Mouse (Mus musculus): ENCODE data around the gene Zmat5. TPM values are rescaled to one million over a fixed set of nuclear protein-coding genes. Genes with fewer than 3 reads are reported as not detected.

Gene Zmat5
- polyA plus RNA-seq, 1 experiment = 41.5 TPM

- Histone ChIP-seq H3K79me3 (ENCODE audit: low read depth) (no peaks in the 10 kb centered on the region), H3K4me3 (ENCODE audit: insufficient read depth, poor library complexity, severe bottlenecking) (no peak overlapping the region), H3K79me2 (ENCODE audit: control insufficient read depth, insufficient read depth) (no peaks in the 10 kb centered on the region), H3ac (ENCODE audit: control insufficient read depth, insufficient read length, low read depth) (no peak overlapping the region), H3K36me3 (ENCODE audit: control insufficient read depth, insufficient read depth) (no peaks in the 10 kb centered on the region), H3K27me3 (ENCODE audit: control insufficient read depth, insufficient read depth, insufficient read length) (no peaks in the 10 kb centered on the region)
- no peak for TF ChIP-seq FOSL1 (IDR thresholded peaks at IDR 0.05; ENCODE audit: insufficient read depth, low read length, poor library complexity, severe bottlenecking)
- TF ChIP-seq MAX (IDR thresholded peaks at IDR 0.05) = no peak
- no peak for TF ChIP-seq CEBPB (IDR thresholded peaks at IDR 0.05; ENCODE audit: low read depth)
- no peak for TF ChIP-seq MYOD1 (IDR thresholded peaks at IDR 0.05; ENCODE audit: control insufficient read depth, insufficient read length, low read depth)
- no peak for TF ChIP-seq USF1 (IDR thresholded peaks at IDR 0.05; ENCODE audit: low read depth)
- TF ChIP-seq MYOG (IDR thresholded peaks at IDR 0.05; ENCODE audit: control insufficient read depth, extremely low read depth, insufficient read length) = no peak
- no peak for TF ChIP-seq CTCF (IDR thresholded peaks at IDR 0.05; ENCODE audit: control insufficient read depth, insufficient read depth, insufficient read length)
These were observed 27.3 kb downstream of the Zmat5 start for GRCm38 (mm10) chr11:4731781-4732180.

GRCm38 (mm10) chr11:4734179-4734578 is 29.7 kb downstream of the Zmat5 start:
- Histone ChIP-seq H3K79me3 (ENCODE audit: low read depth) (no peaks in the 10 kb centered on the region), H3ac (ENCODE audit: control insufficient read depth, insufficient read length, low read depth) (no peak overlapping the region), H3K36me3 (ENCODE audit: control insufficient read depth, insufficient read depth) (no peaks in the 10 kb centered on the region), H3K4me3 (ENCODE audit: insufficient read depth, poor library complexity, severe bottlenecking) (no peak overlapping the region), H3K79me2 (ENCODE audit: control insufficient read depth, insufficient read depth) (no peaks in the 10 kb centered on the region), H3K27me3 (ENCODE audit: control insufficient read depth, insufficient read depth, insufficient read length) (no peaks in the 10 kb centered on the region)
- no peak for TF ChIP-seq CEBPB (IDR thresholded peaks at IDR 0.05; ENCODE audit: low read depth)
- no peak for TF ChIP-seq MYOD1 (IDR thresholded peaks at IDR 0.05; ENCODE audit: control insufficient read depth, insufficient read length, low read depth)

DNA sequence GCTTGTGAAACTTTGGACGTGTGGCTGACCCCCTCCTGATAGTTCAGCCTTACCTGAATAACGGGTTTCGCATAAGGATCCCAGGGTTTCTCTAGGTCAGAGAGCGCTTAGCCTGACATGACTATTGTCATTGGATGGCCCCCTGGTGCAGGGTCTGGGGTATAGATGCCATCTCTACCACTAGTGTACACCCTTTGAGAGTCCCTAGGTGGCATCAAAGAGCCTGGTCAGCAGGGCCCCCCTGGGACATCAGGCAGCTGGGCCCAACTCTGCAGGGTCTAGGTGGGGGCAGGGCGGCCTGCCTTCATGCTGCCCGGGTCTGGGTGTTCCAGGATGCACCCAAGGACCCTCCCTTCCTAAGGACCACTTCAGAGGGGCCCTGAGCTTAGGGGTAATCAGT is 31.9 kb downstream of the Zmat5 start:
- H3ac ChIP-seq (ENCODE audit: control insufficient read depth, insufficient read length, low read depth) = no peak overlapping the region
- no peak overlapping the region for H3K4me3 ChIP-seq (ENCODE audit: insufficient read depth, poor library complexity, severe bottlenecking)
- no peaks in the 10 kb centered on the region for H3K79me3 ChIP-seq (ENCODE audit: low read depth)
- H3K27me3 ChIP-seq (ENCODE audit: control insufficient read depth, insufficient read depth, insufficient read length) = peaks cover 8% of the 10 kb centered on the region
- TF ChIP-seq CTCF (IDR thresholded peaks at IDR 0.05; ENCODE audit: control insufficient read depth, insufficient read depth, insufficient read length) (no peak), MAX (IDR thresholded peaks at IDR 0.05) (no peak), MYOG (IDR thresholded peaks at IDR 0.05; ENCODE audit: control insufficient read depth, extremely low read depth, insufficient read length) (no peak), CEBPB (IDR thresholded peaks at IDR 0.05; ENCODE audit: low read depth) (no peak), USF1 (IDR thresholded peaks at IDR 0.05; ENCODE audit: low read depth) (no peak), MYOD1 (IDR thresholded peaks at IDR 0.05; ENCODE audit: control insufficient read depth, insufficient read length, low read depth) (no peak), FOSL1 (IDR thresholded peaks at IDR 0.05; ENCODE audit: insufficient read depth, low read length, poor library complexity, severe bottlenecking) (no peak)
- H3K36me3 ChIP-seq (ENCODE audit: control insufficient read depth, insufficient read depth) = no peaks in the 10 kb centered on the region
- no peaks in the 10 kb centered on the region for H3K79me2 ChIP-seq (ENCODE audit: control insufficient read depth, insufficient read depth)

DNA sequence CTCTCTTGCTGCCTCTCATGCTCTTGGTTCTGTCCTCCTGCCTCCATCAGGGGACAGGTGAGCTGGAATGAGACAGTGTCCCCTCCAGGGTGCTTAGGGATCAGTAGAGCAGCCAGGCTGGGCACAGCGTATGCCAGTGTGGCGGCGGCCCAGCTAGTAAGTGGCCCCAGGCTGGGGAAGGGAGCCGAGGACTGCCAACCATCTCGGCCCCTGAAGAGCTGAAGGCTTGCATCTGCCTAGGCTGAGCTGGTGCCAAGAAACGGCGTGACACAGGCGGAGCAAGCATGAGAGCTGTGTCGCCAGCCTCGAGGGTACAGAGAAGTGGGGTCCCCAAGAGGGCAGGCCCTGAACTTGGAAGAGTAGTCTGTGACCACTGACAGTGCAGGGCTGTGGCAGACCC is 33.2 kb downstream of the Zmat5 start:
- no peaks in the 10 kb centered on the region for H3K36me3 ChIP-seq (ENCODE audit: control insufficient read depth, insufficient read depth)
- H3K4me3 ChIP-seq (ENCODE audit: insufficient read depth, poor library complexity, severe bottlenecking) = no peak overlapping the region
- no peaks in the 10 kb centered on the region for H3K79me3 ChIP-seq (ENCODE audit: low read depth)
- H3K79me2 ChIP-seq (ENCODE audit: control insufficient read depth, insufficient read depth) = no peaks in the 10 kb centered on the region
- no peak overlapping the region for H3ac ChIP-seq (ENCODE audit: control insufficient read depth, insufficient read length, low read depth)
- TF ChIP-seq MYOG (IDR thresholded peaks at IDR 0.05; ENCODE audit: control insufficient read depth, extremely low read depth, insufficient read length) = no peak
- TF ChIP-seq FOSL1 (IDR thresholded peaks at IDR 0.05; ENCODE audit: insufficient read depth, low read length, poor library complexity, severe bottlenecking) = no peak
- TF ChIP-seq CEBPB (IDR thresholded peaks at IDR 0.05; ENCODE audit: low read depth) = no peak
- TF ChIP-seq MAX (IDR thresholded peaks at IDR 0.05) = no peak
- TF ChIP-seq USF1 (IDR thresholded peaks at IDR 0.05; ENCODE audit: low read depth) = no peak
- no peak for TF ChIP-seq MYOD1 (IDR thresholded peaks at IDR 0.05; ENCODE audit: control insufficient read depth, insufficient read length, low read depth)
- H3K27me3 ChIP-seq (ENCODE audit: control insufficient read depth, insufficient read depth, insufficient read length) = peaks cover 20% of the 10 kb centered on the region

DNA sequence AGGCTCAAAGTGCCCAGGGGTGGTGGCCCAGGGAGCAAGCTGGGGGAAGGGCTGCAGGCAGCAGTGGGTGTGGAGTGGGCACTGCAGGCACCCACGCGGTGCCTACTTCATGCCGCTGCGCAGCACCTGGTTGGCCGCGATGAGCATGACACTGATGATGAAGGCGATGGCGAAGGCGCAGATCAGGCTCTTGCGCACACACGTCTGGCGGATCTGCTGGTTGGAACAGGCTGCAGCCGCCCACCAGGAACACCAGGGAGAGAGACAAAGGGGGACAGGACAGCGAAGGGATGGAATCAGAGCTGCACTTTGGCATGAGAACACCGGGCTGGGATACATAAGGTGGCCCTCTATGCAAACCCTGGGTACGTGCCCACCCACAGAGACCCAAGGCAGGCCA is 34.2 kb downstream of the Zmat5 start:
- Histone ChIP-seq H3K36me3 (ENCODE audit: control insufficient read depth, insufficient read depth) (no peaks in the 10 kb centered on the region), H3K4me3 (ENCODE audit: insufficient read depth, poor library complexity, severe bottlenecking) (no peak overlapping the region), H3K79me3 (ENCODE audit: low read depth) (no peaks in the 10 kb centered on the region), H3K27me3 (ENCODE audit: control insufficient read depth, insufficient read depth, insufficient read length) (peaks cover 31% of the 10 kb centered on the region), H3K79me2 (ENCODE audit: control insufficient read depth, insufficient read depth) (no peaks in the 10 kb centered on the region), H3ac (ENCODE audit: control insufficient read depth, insufficient read length, low read depth) (no peak overlapping the region)
- TF ChIP-seq FOSL1 (IDR thresholded peaks at IDR 0.05; ENCODE audit: insufficient read depth, low read length, poor library complexity, severe bottlenecking) (no peak), MYOG (IDR thresholded peaks at IDR 0.05; ENCODE audit: control insufficient read depth, extremely low read depth, insufficient read length) (no peak), MYOD1 (IDR thresholded peaks at IDR 0.05; ENCODE audit: control insufficient read depth, insufficient read length, low read depth) (no peak)

GRCm38 (mm10) chr11:4740785-4741184 is 36.3 kb downstream of the Zmat5 start:
- Histone ChIP-seq H3K36me3 (ENCODE audit: control insufficient read depth, insufficient read depth) (no peaks in the 10 kb centered on the region), H3K79me3 (ENCODE audit: low read depth) (no peaks in the 10 kb centered on the region), H3K79me2 (ENCODE audit: control insufficient read depth, insufficient read depth) (no peaks in the 10 kb centered on the region), H3K4me3 (ENCODE audit: insufficient read depth, poor library complexity, severe bottlenecking) (no peak overlapping the region), H3K27me3 (ENCODE audit: control insufficient read depth, insufficient read depth, insufficient read length) (peaks cover 51% of the 10 kb centered on the region), H3ac (ENCODE audit: control insufficient read depth, insufficient read length, low read depth) (no peak overlapping the region)
- TF ChIP-seq MYOD1 (IDR thresholded peaks at IDR 0.05; ENCODE audit: control insufficient read depth, insufficient read length, low read depth) (no peak), CTCF (IDR thresholded peaks at IDR 0.05; ENCODE audit: control insufficient read depth, insufficient read depth, insufficient read length) (no peak), FOSL1 (IDR thresholded peaks at IDR 0.05; ENCODE audit: insufficient read depth, low read length, poor library complexity, severe bottlenecking) (no peak), MAX (IDR thresholded peaks at IDR 0.05) (no peak), USF1 (IDR thresholded peaks at IDR 0.05; ENCODE audit: low read depth) (no peak), CEBPB (IDR thresholded peaks at IDR 0.05; ENCODE audit: low read depth) (no peak), MYOG (IDR thresholded peaks at IDR 0.05; ENCODE audit: control insufficient read depth, extremely low read depth, insufficient read length) (no peak)

Measured in C2C12 (cell line).